Mouse (Mus musculus) heart, adult 2 months (tissue): ENCODE measurements around the gene Adgrg3.

Experiments
- CTCF ChIP-seq: fragments of 200-600 bp; IDR thresholded peaks from 2 replicates; pipeline ENCODE4 v1.8.1; 2022; ENCODE audit warnings: antibody characterized with exemption, mild to moderate bottlenecking, moderate library complexity
- EP300 ChIP-seq: fragments of 200-500 bp; IDR thresholded peaks from 2 replicates; pipeline ENCODE4 v1.6.1; 2011; ENCODE audit warnings: low read depth, low read length, control low read depth; ENCODE audit not compliant: insufficient read depth

GRCm38 (mm10) chr8:95093574-95093973 lies 76.1 kb downstream of the Adgrg3 start:
- TF ChIP-seq CTCF = no peak
- TF ChIP-seq EP300 = no peak
